Mouse (Mus musculus) liver, embryonic 14.5 days (tissue): ENCODE data around the gene Rcsd1. TPM values are rescaled to one million over a fixed set of nuclear protein-coding genes. Genes with fewer than 3 reads are reported as not detected.

Experiments
- ATAC-seq: fragments of 200-750 bp; cut with Nextera tagmentation; 2 replicates; pipeline ENCODE4 v1.8.0; 2017; ENCODE audit warnings: moderate number of reproducible peaks, mild to moderate bottlenecking, moderate library complexity; ENCODE audit not compliant: insufficient read depth
- DNase-seq, 3 experiments: peaks; one replicate each; pipeline ENCODE4 v3.0.0-alpha.2; 2012 to 2013; ENCODE audit warnings: low read depth in 3 of 3, low spot score in 3 of 3
- H3K27ac ChIP-seq: fragments of 300-500 bp; sonication (generic); 2 replicates; pipeline ENCODE4 v1.5.1; 2014; ENCODE audit warnings: moderate library complexity, mild to moderate bottlenecking, control low read depth, inconsistent platforms
- H3K27me3 ChIP-seq: fragments of 300-500 bp; sonication (generic); 2 replicates; pipeline ENCODE4 v1.6.1; 2014; ENCODE audit warnings: mild to moderate bottlenecking, low read length, moderate library complexity; ENCODE audit not compliant: control insufficient read depth, insufficient read depth
- H3K36me3 ChIP-seq: fragments of 300-500 bp; sonication (generic); replicated peaks from 2 replicates; pipeline ENCODE4 v1.6.1; 2014; ENCODE audit warnings: low read depth; ENCODE audit not compliant: control insufficient read depth, insufficient read depth
- H3K4me1 ChIP-seq, 2 experiments: fragments of 200-500 bp in 1 of 2; fragments of 300-500 bp in 1 of 2; sonication (generic) in 1 of 2; replicated peaks; 2 replicates each; pipeline ENCODE4 v1.6.1; 2012 to 2014; ENCODE audit warnings: antibody characterized with exemption in 1 of 2, inconsistent platforms in 1 of 2, low read length in 1 of 2; ENCODE audit not compliant: control insufficient read depth in 2 of 2, insufficient read depth in 2 of 2
- H3K4me2 ChIP-seq: fragments of 300-500 bp; sonication (generic); 2 replicates; pipeline ENCODE4 v1.6.1; 2014; ENCODE audit warnings: low read depth, mild to moderate bottlenecking, control low read depth, moderate library complexity
- H3K4me3 ChIP-seq, 2 experiments: fragments of 200-500 bp in 1 of 2; fragments of 300-500 bp in 1 of 2; sonication (generic) in 1 of 2; 2 replicates each; pipeline ENCODE4 v1.5.1; 2012 to 2014; ENCODE audit warnings: low read depth in 2 of 2, low read length in 2 of 2, mild to moderate bottlenecking in 2 of 2, control low read depth in 1 of 2, inconsistent platforms in 1 of 2, moderate library complexity in 1 of 2; ENCODE audit not compliant: insufficient read depth in 1 of 2
- H3K9ac ChIP-seq: fragments of 300-500 bp; sonication (generic); replicated peaks from 2 replicates; pipeline ENCODE4 v1.6.1; 2014; ENCODE audit warnings: mild to moderate bottlenecking, control low read depth, moderate library complexity
- H3K9me3 ChIP-seq: fragments of 300-500 bp; sonication (generic); 2 replicates; pipeline ENCODE4 v1.6.1; 2016; ENCODE audit warnings: low read length, mixed read lengths; ENCODE audit not compliant: control insufficient read depth
- CTCF ChIP-seq: IDR thresholded peaks from 2 replicates; pipeline ENCODE4 v1.5.1; 2016; ENCODE audit warnings: antibody characterized with exemption, low read depth, control low read depth
- EP300 ChIP-seq: IDR thresholded peaks from 2 replicates; pipeline ENCODE4 v1.6.1; 2016; ENCODE audit warnings: antibody characterized with exemption, low read depth
- WGBS: fragments of 180-500 bp; shearing (Covaris S2); extraction: QIAGEN DNeasy Blood & Tissue Kit; methylation state at CpG from one replicate; pipeline ENCODE4 v1.1.7; 2014; ENCODE audit not compliant: insufficient replicate concordance; 5-methylcytosine and 5-hydroxymethylcytosine counted together
- polyA plus RNA-seq, 2 experiments: library from polyadenylated mRNA; depleted of rRNA in 1 of 2; stranded (reverse) in 1 of 2; unstranded in 1 of 2; fragments of >200 nt; fragmentation: Nextera tagmentation in 1 of 2; extraction: Ambion mirVana in 1 of 2; gene quantifications; 2 replicates each; pipeline versions ENCODE4 v1.2.1 to v1.2.3; 2012 to 2014

The Rcsd1 gene
- polyA plus RNA-seq, 2 experiments: 2.4 to 4.8 TPM

DNA sequence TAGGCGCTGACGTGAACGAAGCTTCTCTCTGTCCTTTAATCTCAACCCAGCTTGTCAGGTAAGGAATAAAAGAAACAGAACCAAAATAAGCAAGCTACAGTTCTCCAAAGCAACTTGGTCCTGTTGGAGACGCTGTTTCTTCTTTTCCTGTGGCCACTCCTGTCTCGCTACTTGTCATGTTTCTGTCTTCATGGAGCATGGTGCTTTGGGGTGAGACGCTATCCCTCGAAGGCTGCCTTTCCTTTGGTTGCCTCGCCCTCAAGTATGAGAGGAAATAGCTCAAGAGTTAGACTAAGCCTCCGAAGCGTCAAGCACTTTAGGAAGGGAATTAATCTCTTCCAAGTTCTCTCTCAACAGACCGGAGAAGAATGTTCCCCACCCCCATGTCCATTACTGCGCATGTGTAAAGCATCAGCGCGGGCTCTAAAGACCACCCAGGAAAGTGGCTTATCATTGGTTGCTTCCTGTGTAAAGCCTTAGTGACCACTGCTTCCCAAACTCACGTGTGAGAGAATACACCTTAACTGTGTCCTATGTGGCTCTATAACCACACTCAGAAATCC is 9.1 kb upstream of the Rcsd1 start:
- WGBS: 8% methylated on average over 15 of the region's 15 CpGs
- H3K27ac ChIP-seq: peak overlapping the region; percentile 11; the same call in 1 of the 2 replicates
- no peaks in the 10 kb centered on the region for H3K27me3 ChIP-seq
- TF ChIP-seq EP300: no peak
- no peak for TF ChIP-seq CTCF
- no peak overlapping the region for H3K9ac ChIP-seq
- DNase-seq (no peak), ATAC-seq (no peak)
- H3K4me3 ChIP-seq: no peak overlapping the region; a peak in 1 of 4 replicates
- H3K9me3 ChIP-seq: no peaks in the 10 kb centered on the region
- peak overlapping the region; percentile 41 for H3K4me2 ChIP-seq
- peaks cover 3 to 19% of the 10 kb centered on the region in 2 experiments; a peak in 2 of 4 replicates for H3K4me1 ChIP-seq
- H3K36me3 ChIP-seq: no peaks in the 10 kb centered on the region

DNA sequence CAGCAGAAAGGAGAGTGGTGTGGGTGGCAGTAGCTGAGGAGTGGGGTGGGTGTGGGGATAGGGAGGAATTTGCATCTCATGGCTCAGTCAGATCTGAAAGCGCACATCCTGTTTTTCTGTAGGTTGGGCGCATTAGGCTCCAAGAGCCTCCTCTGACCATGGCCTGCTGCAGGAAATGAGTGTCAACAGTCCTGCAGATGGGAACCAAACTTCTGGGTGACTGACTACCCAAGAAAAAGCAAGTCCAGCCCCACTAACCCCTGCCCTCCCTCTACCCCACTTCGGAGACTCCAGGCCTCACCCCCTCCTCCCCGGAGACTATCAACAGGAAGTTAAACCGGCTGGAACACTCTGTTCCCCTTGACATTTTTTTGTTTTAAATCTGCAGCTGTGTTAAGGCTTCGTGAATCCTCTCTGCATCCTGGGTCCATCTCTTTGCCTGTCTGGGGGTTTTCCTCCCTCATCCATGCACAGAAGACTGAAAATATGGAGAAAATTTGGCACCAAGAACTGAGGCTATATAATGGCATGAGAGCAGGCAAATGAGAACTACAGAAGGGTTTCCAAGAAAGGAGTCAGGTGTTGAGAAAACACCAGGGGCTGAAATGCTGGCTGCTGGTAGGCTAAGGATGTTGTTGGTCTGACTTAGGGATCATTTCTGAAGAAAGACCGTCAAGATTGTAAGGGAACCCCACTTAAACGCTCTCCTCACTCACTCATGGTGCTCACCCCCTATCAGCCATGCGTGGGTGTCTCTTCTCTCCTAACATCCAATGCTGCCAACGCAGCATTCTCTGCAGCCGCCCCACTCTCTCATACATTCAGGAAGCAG is 8.4 kb upstream of the Rcsd1 start:
- no peaks in the 10 kb centered on the region for H3K9me3 ChIP-seq
- ATAC-seq (peak; percentile 58), DNase-seq (no peak)
- peaks cover 3 to 19% of the 10 kb centered on the region in 2 experiments; a peak in 2 of 4 replicates for H3K4me1 ChIP-seq
- H3K4me3 ChIP-seq: no peak overlapping the region
- 17% methylated on average over 11 of the region's 11 CpGs for WGBS
- peak overlapping the region; percentile 11; the same call in 1 of the 2 replicates for H3K27ac ChIP-seq
- H3K9ac ChIP-seq: no peak overlapping the region
- H3K4me2 ChIP-seq: peak overlapping the region; percentile 41
- TF ChIP-seq CTCF (no peak), EP300 (no peak)
- H3K27me3 ChIP-seq: no peaks in the 10 kb centered on the region
- H3K36me3 ChIP-seq: no peaks in the 10 kb centered on the region

DNA sequence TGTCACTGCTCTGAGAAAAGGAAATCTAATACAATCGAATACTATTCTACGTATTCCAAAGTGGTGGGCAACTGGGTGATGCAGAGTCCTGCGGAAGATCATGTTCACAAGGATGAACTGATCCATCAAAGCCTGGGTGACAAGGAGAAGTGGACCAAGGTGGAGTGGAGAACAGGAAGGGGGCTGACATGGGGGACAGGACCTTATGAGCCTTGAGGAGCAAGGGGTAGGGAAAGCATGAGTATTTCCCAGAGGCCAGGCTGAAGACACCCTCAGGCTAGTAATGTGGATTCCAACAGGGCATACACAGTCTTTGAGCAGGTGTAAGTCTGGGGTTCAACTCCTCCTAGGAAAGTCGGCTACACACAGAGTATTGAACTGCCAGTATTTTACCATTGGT is 6.9 kb upstream of the Rcsd1 start:
- WGBS: 64% methylated on average over 4 of the region's 4 CpGs
- Histone ChIP-seq H3K9ac (no peak overlapping the region), H3K4me1 (peaks cover 3 to 19% of the 10 kb centered on the region in 2 experiments; a peak in 2 of 4 replicates), H3K4me2 (no peak overlapping the region), H3K36me3 (no peaks in the 10 kb centered on the region), H3K4me3 (no peak overlapping the region), H3K9me3 (no peaks in the 10 kb centered on the region), H3K27me3 (no peaks in the 10 kb centered on the region), H3K27ac (no peak overlapping the region)
- DNase-seq: no peak
- TF ChIP-seq EP300 (no peak), CTCF (no peak)
- ATAC-seq: no peak

DNA sequence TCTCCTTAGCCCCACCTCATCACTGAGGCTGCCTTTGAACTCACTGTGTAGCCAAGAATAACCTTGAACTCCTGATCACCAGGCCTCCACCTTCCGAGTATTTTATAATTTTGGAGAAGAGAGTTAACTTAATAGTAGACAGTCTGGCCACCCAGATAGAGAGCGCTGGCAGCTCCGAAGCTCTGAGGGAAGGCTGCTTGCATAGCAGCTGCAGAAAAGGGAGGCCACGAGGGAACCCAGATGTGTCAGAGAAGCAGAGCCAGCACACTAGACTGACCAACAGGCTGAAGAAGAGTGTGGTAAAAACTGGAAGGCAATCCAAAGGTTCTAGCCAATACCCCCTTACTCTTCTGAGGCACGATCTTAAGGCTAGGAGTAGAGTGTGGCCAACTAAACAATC is 4.2 kb upstream of the Rcsd1 start:
- no peak for TF ChIP-seq CTCF
- TF ChIP-seq EP300: no peak
- Histone ChIP-seq H3K4me3 (no peak overlapping the region), H3K9me3 (no peaks in the 10 kb centered on the region), H3K9ac (no peak overlapping the region), H3K4me1 (peaks cover 8 to 32% of the 10 kb centered on the region in 2 experiments; a peak in 2 of 4 replicates), H3K36me3 (no peaks in the 10 kb centered on the region), H3K4me2 (no peak overlapping the region), H3K27ac (no peak overlapping the region), H3K27me3 (no peaks in the 10 kb centered on the region)
- ATAC-seq (no peak), DNase-seq (no peak)
- WGBS: 63% methylated on average over 5 of the region's 5 CpGs

DNA sequence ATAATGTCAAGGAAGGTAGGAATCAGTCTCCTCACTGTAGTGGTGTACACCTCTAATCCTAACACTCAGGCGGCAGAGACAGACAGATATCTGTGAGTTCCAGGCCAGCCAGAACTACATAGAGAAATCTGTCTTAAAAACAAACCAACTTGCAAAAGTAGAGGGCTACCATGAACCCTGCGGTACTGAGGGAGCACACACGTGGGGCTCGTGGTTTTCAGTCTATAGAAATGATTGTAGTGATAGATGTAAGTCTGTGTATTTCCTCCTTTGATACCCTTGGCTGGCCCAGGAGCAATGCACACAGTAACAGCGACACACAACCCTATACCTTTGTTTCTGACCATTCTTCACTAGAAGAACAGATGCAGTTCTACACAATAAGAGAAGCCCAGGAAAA is 2.4 kb upstream of the Rcsd1 start:
- no peak for DNase-seq
- H3K4me3 ChIP-seq: no peak overlapping the region
- no peak overlapping the region for H3K9ac ChIP-seq
- no peak overlapping the region for H3K27ac ChIP-seq
- no peak overlapping the region for H3K4me2 ChIP-seq
- ATAC-seq: no peak
- H3K4me1 ChIP-seq: peaks cover 5 to 27% of the 10 kb centered on the region in 2 experiments; a peak in 2 of 4 replicates
- no peak for TF ChIP-seq CTCF
- TF ChIP-seq EP300: no peak
- no peaks in the 10 kb centered on the region for H3K9me3 ChIP-seq
- peaks cover 11% of the 10 kb centered on the region for H3K27me3 ChIP-seq
- WGBS: 38% methylated on average over 5 of the region's 5 CpGs
- H3K36me3 ChIP-seq: no peaks in the 10 kb centered on the region
